Mouse (Mus musculus) MEL (cell line): ENCODE results near the gene Tsc22d1. TPM values are rescaled to one million over a fixed set of nuclear protein-coding genes. Genes with fewer than 3 reads are reported as not detected.

Experiments used
- DNase-seq: peaks from one replicate; pipeline ENCODE4 v3.0.0; 2011; ENCODE audit warnings: low read depth, low spot score
- H3K27ac ChIP-seq: 2 replicates; pipeline ENCODE4 v1.5.1; 2012; ENCODE audit warnings: low read depth, mild to moderate bottlenecking, control low read depth, low read length, moderate library complexity; ENCODE audit not compliant: control insufficient read depth
- H3K27me3 ChIP-seq, 2 experiments: fragments of 150-350 bp in 1 of 2; sonication (generic) in 1 of 2; 2 replicates each; pipeline ENCODE4 v1.6.1; 2012; ENCODE audit warnings: low read length in 2 of 2, mild to moderate bottlenecking in 2 of 2, improper control_type of control experiment in 1 of 2, moderate library complexity in 1 of 2; ENCODE audit not compliant: insufficient read depth in 2 of 2, control insufficient read depth in 1 of 2
- H3K36me3 ChIP-seq, 2 experiments: 2 replicates each; pipeline ENCODE4 v1.6.1; 2012 to 2014; ENCODE audit warnings: low read length in 2 of 2, improper control_type of control experiment in 1 of 2, inconsistent platforms in 1 of 2, mild to moderate bottlenecking in 1 of 2; ENCODE audit not compliant: insufficient read depth in 2 of 2, control insufficient read depth in 1 of 2
- H3K4me1 ChIP-seq, 2 experiments: fragments of 150-350 bp in 1 of 2; sonication (generic) in 1 of 2; 2 replicates each; pipeline ENCODE4 v1.6.1; 2012; ENCODE audit warnings: low read length in 2 of 2, improper control_type of control experiment in 1 of 2, mild to moderate bottlenecking in 1 of 2; ENCODE audit not compliant: insufficient read depth in 2 of 2, control insufficient read depth in 1 of 2
- H3K4me3 ChIP-seq, 2 experiments: fragments of 150-350 bp in 1 of 2; sonication (generic) in 1 of 2; 2 replicates each; pipeline ENCODE4 v1.5.1; 2012; ENCODE audit warnings: low read depth in 2 of 2, low read length in 2 of 2, mild to moderate bottlenecking in 2 of 2, moderate library complexity in 2 of 2, control low read depth in 1 of 2, improper control_type of control experiment in 1 of 2; ENCODE audit not compliant: control insufficient read depth in 1 of 2, insufficient read depth in 1 of 2
- H3K79me2 ChIP-seq: 2 replicates; pipeline ENCODE4 v1.6.1; 2012; ENCODE audit warnings: mild to moderate bottlenecking, low read length, moderate library complexity; ENCODE audit not compliant: control insufficient read depth, poor library complexity, insufficient read depth
- H3K9ac ChIP-seq: 2 replicates; pipeline ENCODE4 v1.6.1; 2012; ENCODE audit warnings: low read depth, mild to moderate bottlenecking, control low read depth, low read length, moderate library complexity; ENCODE audit not compliant: control insufficient read depth, poor library complexity, severe bottlenecking
- H3K9me3 ChIP-seq: fragments of 150-350 bp; sonication (generic); replicated peaks from 2 replicates; pipeline ENCODE4 v1.6.1; 2012; ENCODE audit warnings: mild to moderate bottlenecking, low read length, improper control_type of control experiment, moderate library complexity; ENCODE audit not compliant: insufficient read depth
- BHLHE40 ChIP-seq: IDR thresholded peaks from 2 replicates; pipeline ENCODE4 v1.6.1; 2012; ENCODE audit warnings: low read depth, mild to moderate bottlenecking, inconsistent platforms, low read length, improper control_type of control experiment, borderline replicate concordance
- CHD2 ChIP-seq: IDR thresholded peaks from 2 replicates; pipeline ENCODE4 v1.6.1; 2011; ENCODE audit warnings: low read length, improper control_type of control experiment
- E2F4 ChIP-seq: IDR thresholded peaks from 2 replicates; pipeline ENCODE4 v1.6.1; 2011; ENCODE audit warnings: low read depth, low read length, improper control_type of control experiment, borderline replicate concordance
- ELF1 ChIP-seq: IDR thresholded peaks from 2 replicates; pipeline ENCODE4 v1.6.1; 2014; ENCODE audit warnings: low read depth, mild to moderate bottlenecking, inconsistent platforms, low read length, improper control_type of control experiment, moderate library complexity
- EP300 ChIP-seq, 2 experiments: IDR thresholded peaks; 2 replicates each; pipeline ENCODE4 v1.6.1; 2011; ENCODE audit warnings: improper control_type of control experiment in 2 of 2, low read length in 2 of 2, low read depth in 1 of 2, mild to moderate bottlenecking in 1 of 2
- GABPA ChIP-seq: IDR thresholded peaks from 2 replicates; pipeline ENCODE4 v1.6.1; 2012; ENCODE audit warnings: low read depth, mild to moderate bottlenecking, inconsistent platforms, low read length, improper control_type of control experiment, moderate library complexity
- HCFC1 ChIP-seq: IDR thresholded peaks from 2 replicates; pipeline ENCODE4 v1.6.1; 2012; ENCODE audit warnings: low read depth, mild to moderate bottlenecking, inconsistent platforms, low read length, improper control_type of control experiment, moderate library complexity
- JUND ChIP-seq: IDR thresholded peaks from 2 replicates; pipeline ENCODE4 v1.6.1; 2011; ENCODE audit warnings: low read depth, mild to moderate bottlenecking, improper control_type of control experiment, low read length
- KAT2A ChIP-seq: conservative IDR thresholded peaks from 2 replicates; pipeline ENCODE4 v1.6.1; 2012; ENCODE audit warnings: low read depth, low read length, improper control_type of control experiment, inconsistent platforms
- MAFK ChIP-seq: IDR thresholded peaks from 2 replicates; pipeline ENCODE4 v1.6.1; 2011; ENCODE audit warnings: low read depth, mild to moderate bottlenecking, low read length, improper control_type of control experiment, borderline replicate concordance
- MEF2A ChIP-seq: IDR thresholded peaks from 2 replicates; pipeline ENCODE4 v1.6.1; 2014; ENCODE audit warnings: low read depth, mild to moderate bottlenecking, inconsistent platforms, low read length, improper control_type of control experiment; ENCODE audit not compliant: poor library complexity, insufficient replicate concordance, severe bottlenecking; ENCODE audit errors: extremely low read depth
- MXI1 ChIP-seq: IDR thresholded peaks from 2 replicates; pipeline ENCODE4 v1.6.1; 2011; ENCODE audit warnings: mild to moderate bottlenecking, low read depth, low read length, improper control_type of control experiment
- NELFE ChIP-seq: IDR thresholded peaks from 2 replicates; pipeline ENCODE4 v1.6.1; 2011; ENCODE audit warnings: low read depth, low read length, improper control_type of control experiment
- NRF1 ChIP-seq: IDR thresholded peaks from 2 replicates; pipeline ENCODE4 v1.6.1; 2014; ENCODE audit warnings: low read depth, mild to moderate bottlenecking, inconsistent platforms, low read length, improper control_type of control experiment, moderate library complexity; ENCODE audit not compliant: poor library complexity, insufficient read depth, severe bottlenecking
- POLR2AphosphoS5 ChIP-seq: IDR thresholded peaks from 2 replicates; pipeline ENCODE4 v1.6.1; 2012; ENCODE audit warnings: low read depth, borderline replicate concordance, mild to moderate bottlenecking, inconsistent platforms, low read length, moderate library complexity, mixed read lengths
- RCOR1 ChIP-seq: IDR thresholded peaks from 2 replicates; pipeline ENCODE4 v1.6.1; 2012; ENCODE audit warnings: low read depth, mild to moderate bottlenecking, inconsistent platforms, low read length, improper control_type of control experiment
- SMC3 ChIP-seq: IDR thresholded peaks from 2 replicates; pipeline ENCODE4 v1.6.1; 2011; ENCODE audit warnings: low read depth, low read length, improper control_type of control experiment
- TAL1 ChIP-seq: IDR thresholded peaks from 2 replicates; pipeline ENCODE4 v1.6.1; 2012; ENCODE audit warnings: mild to moderate bottlenecking, inconsistent platforms, low read length, moderate library complexity, mixed read lengths
- UBTF ChIP-seq: IDR thresholded peaks from 2 replicates; pipeline ENCODE4 v1.6.1; 2012; ENCODE audit warnings: low read depth, mild to moderate bottlenecking, inconsistent platforms, low read length, improper control_type of control experiment, moderate library complexity, borderline replicate concordance; ENCODE audit not compliant: insufficient read depth
- ZC3H11A ChIP-seq: IDR thresholded peaks from 2 replicates; pipeline ENCODE4 v1.6.1; 2012; ENCODE audit warnings: low read depth, mild to moderate bottlenecking, inconsistent platforms, low read length, improper control_type of control experiment
- ZMIZ1 ChIP-seq: IDR thresholded peaks from 2 replicates; pipeline ENCODE4 v1.6.1; 2012; ENCODE audit warnings: low read depth, mild to moderate bottlenecking, inconsistent platforms, low read length, improper control_type of control experiment, moderate library complexity
- ZNF384 ChIP-seq: IDR thresholded peaks from 2 replicates; pipeline ENCODE4 v1.6.1; 2012; ENCODE audit warnings: low read depth, mild to moderate bottlenecking, inconsistent platforms, low read length, improper control_type of control experiment
- polyA plus RNA-seq, 2 experiments: library from polyadenylated mRNA; stranded (reverse) in 1 of 2; unstranded in 1 of 2; fragments of >175 nt in 1 of 2; fragments of >200 nt in 1 of 2; gene quantifications; 2 replicates each; pipeline versions ENCODE4 v1.2.1 to v1.2.4; 2012; ENCODE audit warnings: low replicate concordance in 2 of 2, low read depth in 1 of 2; ENCODE audit not compliant: insufficient read length in 2 of 2, insufficient read depth in 1 of 2, missing spikeins in 1 of 2
- total RNA-seq: library from RNA; depleted of rRNA; stranded (reverse); fragments of 300-350 nt; gene quantifications from 2 replicates; pipeline ENCODE4 v1.2.3, GENCODE M21; 2012

Gene Tsc22d1
- total and polyA plus RNA-seq, 3 experiments, result 7.6 to 15.9 TPM; not detected in 1

- Histone ChIP-seq H3K79me2 (no peaks in the 10 kb centered on the region), H3K4me3 (no peak overlapping the region), H3K27ac (no peak overlapping the region), H3K9me3 (no peaks in the 10 kb centered on the region), H3K4me1 (no peaks in the 10 kb centered on the region), H3K9ac (no peak overlapping the region), H3K36me3 (no peaks in the 10 kb centered on the region), H3K27me3 (no peaks in the 10 kb centered on the region)
- TF ChIP-seq GABPA (no peak), ZMIZ1 (no peak), TAL1 (no peak), ZNF384 (no peak)
- no peak for DNase-seq
Measured at GRCm38 (mm10) chr14:76416366-76417040, 1.7 kb downstream of the Tsc22d1 start.

GRCm38 (mm10) chr14:76417346-76417745, 2.6 kb downstream of the Tsc22d1 start:
- TF ChIP-seq TAL1, result no peak
- TF ChIP-seq MEF2A, result no peak
- no peak for TF ChIP-seq UBTF
- TF ChIP-seq ELF1, result no peak
- no peak for TF ChIP-seq JUND
- TF ChIP-seq HCFC1, result no peak
- no peak for TF ChIP-seq NRF1
- TF ChIP-seq EP300 (IDR thresholded peaks at IDR 0.05; ENCODE audit: low read depth in 1 of 2, low read length in 2 of 2), result no peak
- no peak for TF ChIP-seq BHLHE40
- no peak for TF ChIP-seq KAT2A
- TF ChIP-seq NELFE, result no peak
- no peak for TF ChIP-seq POLR2AphosphoS5
- TF ChIP-seq RCOR1, result no peak
- no peak for TF ChIP-seq SMC3
- TF ChIP-seq MXI1, result no peak
- no peak for TF ChIP-seq CHD2
- TF ChIP-seq MAFK, result no peak
- no peak for TF ChIP-seq E2F4
- no peak for TF ChIP-seq ZC3H11A
- no peak overlapping the region for H3K27ac ChIP-seq
- H3K4me3 ChIP-seq, result no peak overlapping the region
- H3K36me3 ChIP-seq, result no peaks in the 10 kb centered on the region
- H3K4me1 ChIP-seq, result no peaks in the 10 kb centered on the region
- no peak overlapping the region for H3K9ac ChIP-seq
- H3K9me3 ChIP-seq, result no peaks in the 10 kb centered on the region
- H3K79me2 ChIP-seq, result no peaks in the 10 kb centered on the region
- no peak for DNase-seq
- H3K27me3 ChIP-seq, result no peaks in the 10 kb centered on the region
